Comparison of ENCODE assay signal across 18 mouse cellular contexts in genomic region chr13:9064196-9064595, GRCm38 (mm10). TPM values are rescaled to one million over a fixed set of nuclear protein-coding genes. Genes with fewer than 3 reads are reported as not detected.
DNase-seq lines count a peak whose midpoint lies in the region; ATAC-seq lines count a peak whose summit lies in the region.
"Had no signal": no experiment of that assay in that cellular context is flagged by ENCODE, and none has a peak within 500 bp of the region (broad histone marks: within the 10 kb centered on the region; RNA-seq: fewer than 3 reads in every experiment).

No protein-coding gene starts in this region.

- H3K36me3 ChIP-seq in kidney, embryonic 16.5 days (ENCODE audit: insufficient read depth, low read length): no peaks in the 10 kb centered on the region
- H3K36me3 ChIP-seq: embryonic facial prominence, embryonic 13.5 days; hindbrain, embryonic 10.5 days; midbrain, embryonic 10.5 days had no signal

- H3K27me3 ChIP-seq in kidney, embryonic 16.5 days (ENCODE audit: insufficient read depth, low read length): no peaks in the 10 kb centered on the region
- H3K27me3 ChIP-seq: embryonic facial prominence, embryonic 13.5 days had no signal

- no peak overlapping the region for H3K9ac ChIP-seq in kidney, embryonic 16.5 days (replicated peaks; ENCODE audit: low read length)
- H3K9ac ChIP-seq: embryonic facial prominence, embryonic 13.5 days; liver, embryonic 14.5 days had no signal

- no peak for ATAC-seq in kidney, embryonic 16.5 days (ENCODE audit: low FRiP score, low TSS enrichment)
- ATAC-seq: forebrain, embryonic 14.5 days; Patski had no signal

- H3K9me3 ChIP-seq in kidney, embryonic 16.5 days (ENCODE audit: low read length): no peaks in the 10 kb centered on the region
- H3K9me3 ChIP-seq: embryonic facial prominence, embryonic 13.5 days; hindbrain, embryonic 10.5 days; midbrain, embryonic 10.5 days had no signal

- no peak overlapping the region for H3K4me2 ChIP-seq in kidney, embryonic 16.5 days (replicated peaks; ENCODE audit: low read depth, low read length)
- H3K4me2 ChIP-seq: embryonic facial prominence, embryonic 13.5 days had no signal

- no peak overlapping the region for H3K4me3 ChIP-seq in kidney, embryonic 16.5 days (ENCODE audit: low read length)
- H3K4me3 ChIP-seq: embryonic facial prominence, embryonic 13.5 days; hindbrain, embryonic 10.5 days; midbrain, embryonic 10.5 days had no signal

- no peaks in the 10 kb centered on the region for H3K4me1 ChIP-seq in kidney, embryonic 16.5 days (ENCODE audit: insufficient read depth, low read length)

- H3K27ac ChIP-seq in kidney, embryonic 16.5 days (ENCODE audit: low read length): no peak overlapping the region
- H3K27ac ChIP-seq: embryonic facial prominence, embryonic 13.5 days; hindbrain, embryonic 10.5 days; kidney, postnatal 0 days; liver, embryonic 14.5 days; midbrain, embryonic 10.5 days had no signal

- WGBS in kidney, embryonic 16.5 days: 85% methylated on average over 2 of the region's 2 CpGs

- peak; percentile 74 for DNase-seq in kidney, adult 11 months
- DNase-seq in cerebellum, adult 11-12 months: peak; percentile 20
- peak; percentile 61 to 66 for DNase-seq in cerebellum, postnatal 36 days
- DNase-seq in lung, postnatal 36 days: peak; percentile 75
- DNase-seq in layer of hippocampus, adult 18-20 months (ENCODE audit: low spot score in 2 of 2): no peak
- no peak for DNase-seq in ovary, postnatal 36 days (ENCODE audit: low spot score)
- DNase-seq: adrenal gland, adult 8-10 months; gastrocnemius, postnatal 14 days; spleen, adult 18-20 months; thymus, postnatal 25 days had no signal

RNA-seq across cellular contexts. Expression of gene Larp4b, which starts 29.5 kb away (rescaled TPM):
- 32.3 and 36.3 TPM in 2 replicates for polyA plus RNA-seq in kidney, embryonic 16.5 days (2015; fragmentation: Nextera tagmentation; extraction: Ambion mirVana)
- total RNA-seq in layer of hippocampus, adult 18-20 months (2021): 10 to 100 TPM; 68.0 to 70.3 TPM

Comparison
In these comparisons a context has a peak if more than half of its experiments do, and no peak if none do; other contexts are left out.
1. DNase-seq: peak in kidney, adult 11 months (single experiment), cerebellum, adult 11-12 months (single experiment), cerebellum, postnatal 36 days (2 of 2) and lung, postnatal 36 days (single experiment); none in layer of hippocampus, adult 18-20 months (0 of 2) and ovary, postnatal 36 days (single experiment).